Comparison of ENCODE assay signal across 9 mouse cellular contexts in the genomic region with DNA sequence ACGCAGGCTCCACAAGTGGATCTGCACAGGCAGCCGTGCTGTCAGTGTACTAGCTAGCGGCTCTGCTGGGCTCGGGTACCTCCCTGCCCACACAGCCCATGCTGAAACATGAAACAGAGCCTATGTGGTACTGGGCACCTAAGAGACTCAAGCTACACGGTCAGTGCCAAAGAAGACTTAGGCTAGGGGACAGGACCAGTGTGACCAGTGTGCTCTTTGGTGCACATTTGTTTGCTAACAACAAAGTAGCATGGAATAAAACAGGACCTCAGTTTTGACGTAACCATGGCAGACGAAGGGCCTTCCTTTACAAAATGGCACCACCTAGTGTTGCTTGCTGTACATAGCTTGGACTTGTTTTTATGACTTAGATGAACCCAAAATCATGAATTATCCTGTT. TPM values are rescaled to one million over a fixed set of nuclear protein-coding genes. Genes with fewer than 3 reads are reported as not detected.
DNase-seq lines count a peak whose midpoint lies in the region; ATAC-seq lines count a peak whose summit lies in the region.
"Had no signal": no experiment of that assay in that cellular context is flagged by ENCODE, and none has a peak within 500 bp of the region (broad histone marks: within the 10 kb centered on the region; RNA-seq: fewer than 3 reads in every experiment).

No protein-coding gene starts in this region.

- no peak; the same call in 1 of the 2 replicates for ATAC-seq in heart, embryonic 12.5 days (ENCODE audit: insufficient number of reproducible peaks, low FRiP score)
- ATAC-seq in megakaryocyte, adult 5-6 weeks (ENCODE audit: poor library complexity, severe bottlenecking): peak; percentile 83

- no peaks in the 10 kb centered on the region for H3K9me3 ChIP-seq in heart, embryonic 12.5 days (replicated peaks)
- H3K9me3 ChIP-seq: stomach, embryonic 15.5 days had no signal

- H3K27me3 ChIP-seq in heart, embryonic 12.5 days (replicated peaks): no peaks in the 10 kb centered on the region
- H3K27me3 ChIP-seq: stomach, embryonic 15.5 days had no signal

- no peak overlapping the region for H3K27ac ChIP-seq in heart, embryonic 12.5 days (ENCODE audit: poor library complexity, severe bottlenecking)
- H3K27ac ChIP-seq: stomach, embryonic 15.5 days had no signal

- peak; percentile 80 for DNase-seq in 416B (ENCODE audit: low read depth)
- DNase-seq in B cell, adult 2 months: peak; percentile 39 to 45
- DNase-seq in cerebellum, postnatal 10 days: peak; percentile 73 to 78
- DNase-seq in kidney, postnatal 25 days: peak; percentile 52 to 72
- DNase-seq in telencephalon, adult 2 months (ENCODE audit: low read depth, low spot score): peak; percentile 84

- peaks cover 4% of the 10 kb centered on the region for H3K4me1 ChIP-seq in heart, embryonic 12.5 days (replicated peaks)

- no peak overlapping the region for H3K9ac ChIP-seq in heart, embryonic 12.5 days
- H3K9ac ChIP-seq: stomach, embryonic 15.5 days had no signal

- WGBS in heart, embryonic 12.5 days: 40% methylated on average over 7 of the region's 7 CpGs

- H3K4me3 ChIP-seq in heart, embryonic 12.5 days: no peak overlapping the region
- H3K4me3 ChIP-seq: stomach, embryonic 15.5 days had no signal

- H3K36me3 ChIP-seq in heart, embryonic 12.5 days: no peaks in the 10 kb centered on the region
- H3K36me3 ChIP-seq: stomach, embryonic 15.5 days had no signal

- H3K4me2 ChIP-seq in heart, embryonic 12.5 days: peak overlapping the region; percentile 11; the same call in 1 of the 2 replicates
- H3K4me2 ChIP-seq: stomach, embryonic 15.5 days had no signal

RNA-seq across cellular contexts. Expression of gene Ropn1l, which starts 6.4 kb away (rescaled TPM):
- polyA plus RNA-seq in heart, embryonic 12.5 days (2016; fragmentation: Nextera tagmentation; extraction: Ambion mirVana): 2.2 and 2.5 TPM in 2 replicates
- 1.3 and 1.4 TPM in 2 replicates for total RNA-seq in megakaryocyte, adult 5-6 weeks (2015)
- total RNA-seq in megakaryocyte, adult 5-6 weeks (2017): 1.2 and 1.5 TPM in 2 replicates
- total RNA-seq: heart, postnatal 36 days had no signal
